Mouse (Mus musculus) bone marrow, adult 2 months (tissue): ENCODE results near the gene Lce1c. TPM values are rescaled to one million over a fixed set of nuclear protein-coding genes. Genes with fewer than 3 reads are reported as not detected.

Experiments
- H3K27ac ChIP-seq: fragments of 200-500 bp; 2 replicates; pipeline ENCODE4 v1.5.1; 2012; ENCODE audit warnings: low read depth, mild to moderate bottlenecking, control low read depth, inconsistent platforms, low read length; ENCODE audit not compliant: control insufficient read depth, poor library complexity, insufficient read depth
- H3K4me1 ChIP-seq: fragments of 200-500 bp; 2 replicates; pipeline ENCODE4 v1.6.1; 2011; ENCODE audit warnings: low read length; ENCODE audit not compliant: control insufficient read depth, insufficient read depth
- H3K4me3 ChIP-seq: fragments of 200-500 bp; replicated peaks from 2 replicates; pipeline ENCODE3; 2011; ENCODE audit warnings: mild to moderate bottlenecking, low read depth, low read length, control low read depth; ENCODE audit not compliant: control insufficient read depth
- CTCF ChIP-seq: fragments of 200-500 bp; IDR thresholded peaks from 2 replicates; pipeline ENCODE4 v1.5.1; 2011; ENCODE audit warnings: low read length, control low read depth; ENCODE audit not compliant: control insufficient read depth, insufficient read depth
- POLR2A ChIP-seq: fragments of 200-500 bp; IDR thresholded peaks from 2 replicates; pipeline ENCODE4 v1.6.1; 2011; ENCODE audit warnings: low read depth, mild to moderate bottlenecking, control low read depth, low read length, borderline replicate concordance; ENCODE audit not compliant: control insufficient read depth
- WGBS: fragments of 180-500 bp; shearing (Covaris S2); methylation state at CpG from one replicate; pipeline ENCODE4 v1.1.7; 2018; 5-methylcytosine and 5-hydroxymethylcytosine counted together
- polyA plus RNA-seq: library from polyadenylated mRNA; stranded (reverse); fragments of >200 nt; gene quantifications from 2 replicates; pipeline ENCODE4 v1.2.4, GENCODE M21; 2011; ENCODE audit warnings: low replicate concordance; ENCODE audit not compliant: missing spikeins, insufficient read depth, insufficient read length

Gene Lce1c
- polyA plus RNA-seq, 1 experiment, result not detected

- no peak for TF ChIP-seq CTCF
- no peak for TF ChIP-seq POLR2A
These were observed 12.6 kb downstream of the Lce1c start for GRCm38 (mm10) chr3:92691688-92692087.

GRCm38 (mm10) chr3:92694613-92695012, 15.6 kb downstream of the Lce1c start:
- WGBS, result 39% methylated on average over 1 of the region's 1 CpGs
- Histone ChIP-seq H3K4me3 (no peak overlapping the region), H3K27ac (no peak overlapping the region), H3K4me1 (no peaks in the 10 kb centered on the region)
- no peak for TF ChIP-seq CTCF
- no peak for TF ChIP-seq POLR2A

More at GRCm38 (mm10) chr3:92691688-92692087, 12.6 kb downstream of the Lce1c start:
- H3K4me1 ChIP-seq, result no peaks in the 10 kb centered on the region
- no peak overlapping the region for H3K4me3 ChIP-seq
- no peak overlapping the region for H3K27ac ChIP-seq

DNA sequence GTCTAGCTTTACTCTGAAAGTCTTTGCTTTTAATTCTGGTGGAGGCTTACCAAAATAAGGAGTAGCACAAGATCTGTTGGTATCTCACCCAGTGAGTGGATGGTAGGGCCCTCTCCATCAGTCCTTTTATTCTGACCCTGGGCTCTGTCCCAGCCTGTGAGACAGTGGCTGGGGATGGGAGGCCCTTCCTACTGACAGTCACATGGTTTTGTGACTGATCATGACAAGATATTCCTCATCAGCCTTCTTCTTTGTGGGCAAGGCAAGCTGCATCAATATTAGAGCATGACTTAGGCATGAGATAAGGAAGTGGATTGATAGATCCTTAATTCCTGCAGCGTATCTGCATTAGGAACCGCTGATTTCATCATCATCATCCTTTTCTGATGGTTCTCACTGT, 29.9 kb downstream of the Lce1c start, which contains the start of gene Lce1e:
Gene Lce1e, minus strand, starts transcription at position 101 of the 400 bp plus-strand sequence.
- 75% methylated on average over 2 of the region's 2 CpGs for WGBS
- Histone ChIP-seq H3K4me3 (no peak within 1 kb of the TSS), H3K4me1 (no peaks in the 10 kb centered on the region), H3K27ac (no peak within 1 kb of the TSS)
- no peak for TF ChIP-seq POLR2A
- no peak for TF ChIP-seq CTCF

GRCm38 (mm10) chr3:92715122-92715521, 36.1 kb downstream of the Lce1c start:
- H3K27ac ChIP-seq, result no peak overlapping the region
- no peaks in the 10 kb centered on the region for H3K4me1 ChIP-seq
- TF ChIP-seq POLR2A, result no peak
- no peak for TF ChIP-seq CTCF
- H3K4me3 ChIP-seq, result no peak overlapping the region

- Histone ChIP-seq H3K4me3 (no peak within 1 kb of the TSS), H3K4me1 (no peaks in the 10 kb centered on the region), H3K27ac (no peak within 1 kb of the TSS)
- WGBS, result 69% methylated on average over 3 of the region's 3 CpGs
- TF ChIP-seq POLR2A (no peak), CTCF (no peak)
These were observed 41.2 kb downstream of the Lce1c start, which contains the start of gene Lce1f for GRCm38 (mm10) chr3:92720250-92720649. Gene Lce1f, minus strand, starts transcription at chr3:92720350.

DNA sequence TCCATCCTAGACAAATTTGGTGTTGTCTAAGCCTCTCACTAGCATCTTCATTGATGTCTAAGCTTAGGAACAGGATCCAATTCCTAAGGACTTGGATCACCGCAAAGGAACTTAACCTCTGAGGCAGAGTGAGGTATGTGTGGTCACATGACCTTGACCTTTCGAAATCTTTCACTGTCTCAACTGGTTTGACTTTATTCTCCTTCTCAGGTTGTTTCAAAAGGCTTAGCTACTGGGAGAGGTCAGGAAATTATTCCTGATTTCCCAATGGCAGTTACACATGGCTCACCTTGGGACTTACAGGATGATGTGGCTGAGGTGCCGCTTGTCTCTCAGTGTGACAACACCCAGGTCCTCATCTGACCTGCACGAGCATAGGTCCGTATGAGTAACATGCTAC, 43.6 kb downstream of the Lce1c start:
- no peaks in the 10 kb centered on the region for H3K4me1 ChIP-seq
- H3K4me3 ChIP-seq, result no peak overlapping the region
- no peak for TF ChIP-seq POLR2A
- TF ChIP-seq CTCF, result no peak
- no peak overlapping the region for H3K27ac ChIP-seq
- 83% methylated on average over 5 of the region's 5 CpGs for WGBS

Other genes starting within 250 kb of the Lce1c start
- gene Gm9774, start 249.8 kb upstream of the Lce1c start, polyA plus RNA-seq, result 36.1 and 44.7 TPM in 2 replicates
- not detected in 2 replicates for gene Sprr2k, start 246.7 kb upstream of the Lce1c start, polyA plus RNA-seq
- not detected in 2 replicates for gene Sprr1b, start 240.5 kb upstream of the Lce1c start, polyA plus RNA-seq
- not detected in 2 replicates for gene Sprr3, start 220.5 kb upstream of the Lce1c start, polyA plus RNA-seq
- gene Sprr1a, start 193.4 kb upstream of the Lce1c start, polyA plus RNA-seq, result not detected in 2 replicates
- not detected in 2 replicates for gene Sprr4, start 178.8 kb upstream of the Lce1c start, polyA plus RNA-seq
- not detected in 2 replicates for gene 2310046K23Rik, start 144.7 kb upstream of the Lce1c start, polyA plus RNA-seq
- not detected in 2 replicates for gene Ivl, start 105.5 kb upstream of the Lce1c start, polyA plus RNA-seq
- gene Smcp, start 90.2 kb upstream of the Lce1c start, polyA plus RNA-seq, result not detected in 2 replicates
- gene 2210017I01Rik, start 71.8 kb upstream of the Lce1c start, polyA plus RNA-seq, result not detected in 2 replicates
- gene Lce6a, start 57.6 kb upstream of the Lce1c start, polyA plus RNA-seq, result not detected in 2 replicates
- gene Lce1a1, start 30.9 kb upstream of the Lce1c start, polyA plus RNA-seq, result not detected in 2 replicates
- gene Lce1b, start 22.3 kb upstream of the Lce1c start, polyA plus RNA-seq, result not detected in 2 replicates
- gene Lce1a2, start 8.9 kb upstream of the Lce1c start, polyA plus RNA-seq, result not detected in 2 replicates
- not detected in 2 replicates for gene Lce1d, start 8.0 kb downstream of the Lce1c start, polyA plus RNA-seq
- not detected in 2 replicates for gene Lce1e, start 29.8 kb downstream of the Lce1c start, polyA plus RNA-seq
- not detected in 2 replicates for gene Lce1f, start 41.1 kb downstream of the Lce1c start, polyA plus RNA-seq
- gene Gm38119, start 59.8 kb downstream of the Lce1c start, polyA plus RNA-seq, result not detected in 2 replicates
- not detected in 2 replicates for gene Lce1g, start 73.1 kb downstream of the Lce1c start, polyA plus RNA-seq
- gene Lce1h, start 85.8 kb downstream of the Lce1c start, polyA plus RNA-seq, result not detected in 2 replicates
- not detected in 2 replicates for gene Lce1i, start 99.7 kb downstream of the Lce1c start, polyA plus RNA-seq
- not detected in 2 replicates for gene Lce1j, start 111.3 kb downstream of the Lce1c start, polyA plus RNA-seq
- not detected in 2 replicates for gene Lce1k, start 128.6 kb downstream of the Lce1c start, polyA plus RNA-seq
- not detected in 2 replicates for gene Kprp, start 148.0 kb downstream of the Lce1c start, polyA plus RNA-seq
- not detected in 2 replicates for gene Lce1l, start 172.0 kb downstream of the Lce1c start, polyA plus RNA-seq
- not detected in 2 replicates for gene 2310050C09Rik, start 191.0 kb downstream of the Lce1c start, polyA plus RNA-seq
- gene Lce3a, start 247.0 kb downstream of the Lce1c start, polyA plus RNA-seq, result not detected in 2 replicates